Mouse (Mus musculus): ENCODE measurements around the gene Gpr156.

DNA sequence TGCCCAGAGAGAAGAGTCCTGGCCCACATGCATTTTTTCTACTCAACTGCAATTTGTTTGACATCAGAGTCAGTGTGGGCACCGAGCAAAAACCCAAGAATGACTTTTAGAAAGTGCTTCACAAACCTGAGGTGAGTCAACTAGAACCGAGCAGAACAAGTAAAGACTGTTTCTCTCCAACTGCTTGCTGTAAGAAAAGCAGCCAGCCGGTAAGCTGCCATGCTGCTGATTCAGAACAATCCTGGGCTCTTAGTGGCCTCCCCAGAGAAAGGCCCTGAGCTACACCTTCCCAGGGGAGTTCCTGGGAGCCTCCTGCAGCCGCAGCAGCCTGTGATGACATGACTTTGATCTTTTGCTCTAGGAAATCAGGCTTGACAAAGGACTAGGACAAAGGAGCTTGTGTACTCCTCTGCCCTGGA, 101.7 kb downstream of the Gpr156 start:
- TF ChIP-seq CTCF (IDR thresholded peaks at IDR 0.05; ENCODE audit: low read depth) (no peak), EP300 (IDR thresholded peaks at IDR 0.05; ENCODE audit: low read depth) (no peak)

Data from heart, postnatal 0 days (tissue).